Mouse (Mus musculus) embryonic stem cell, embryonic (primary cell): Measurements from ENCODE around the gene Wdr41.

Experiments
- CTCF ChIA-PET, 4 experiments: fragments of 300-600 bp in 2 of 4; fragments of 350-600 bp in 2 of 4; sonication (Branson Sonifier 250); formaldehyde crosslinking; loops; one replicate each; lab custom pipeline; 2022; ENCODE audit warnings: inconsistent platforms in 2 of 4; lab: Charles Lee
- POLR2A ChIA-PET, 4 experiments: fragments of 300-600 bp in 2 of 4; fragments of 350-600 bp in 2 of 4; sonication (Branson Sonifier 250); formaldehyde crosslinking; loops; one replicate each; lab custom pipeline; 2022; ENCODE audit warnings: antibody characterized with exemption in 4 of 4, inconsistent platforms in 1 of 4; lab: Charles Lee

Gene Wdr41

DNA sequence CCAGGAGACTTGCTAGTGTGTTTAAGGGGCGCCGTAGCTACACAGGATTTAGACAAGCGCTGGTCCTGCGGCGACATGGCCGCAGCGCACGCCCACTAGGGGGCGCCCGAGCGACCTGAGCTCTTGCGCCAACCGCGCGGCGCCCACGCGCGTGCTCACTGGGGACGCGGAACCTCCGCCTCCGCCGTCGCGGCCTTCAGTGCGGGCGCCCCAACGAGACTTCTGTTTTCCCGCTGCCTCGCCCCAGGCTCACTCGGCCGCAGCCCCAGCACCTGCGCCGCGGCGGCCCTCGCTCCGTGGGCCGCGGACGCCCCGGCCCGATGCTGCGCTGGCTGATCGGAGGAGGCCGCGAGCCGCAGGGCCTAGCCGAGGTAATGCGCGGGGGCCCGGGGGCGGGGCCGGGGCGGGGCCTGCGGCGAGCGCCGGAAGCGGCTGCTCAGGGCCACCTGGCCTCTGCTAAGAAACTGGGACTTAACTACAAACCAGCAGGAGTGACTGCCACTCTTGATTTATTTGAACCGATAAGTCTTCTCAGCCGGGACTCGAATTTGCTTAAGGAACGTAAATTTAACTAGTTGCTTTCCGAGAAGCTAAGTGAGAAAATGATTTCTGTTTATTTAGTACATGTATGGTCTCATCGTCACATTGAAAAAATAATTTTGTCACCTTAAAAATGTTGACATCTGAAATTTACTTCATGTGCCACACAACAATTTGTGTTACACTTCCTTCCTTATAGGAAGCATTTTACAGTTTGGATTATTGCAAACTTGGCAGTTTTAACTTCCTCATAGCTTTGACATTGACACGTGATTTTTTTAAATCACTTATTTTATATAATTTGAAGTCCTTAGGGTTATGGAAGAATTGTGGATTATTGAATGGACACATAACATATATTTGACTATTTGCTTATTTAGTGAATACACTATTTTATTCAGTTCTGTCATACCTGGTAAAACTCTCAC, at the start of gene Wdr41:
Gene Wdr41, plus strand, starts transcription at position 126 of the 968 bp plus-strand sequence.
- POLR2A ChIA-PET: interaction anchor here in 3 of 4 experiments (0.6 to 2.7 kb wide), 18 partner anchors 8 to 533 kb away, joined by 3 to 12 read pairs (median 4); partner anchors contain the start of gene Aggf1 (in 1 of the 3)
- CTCF ChIA-PET: interaction anchor here (0.5 to 1.7 kb wide), 24 partner anchors 10 to 1857 kb away, joined by 3 to 6 read pairs (median 3); no protein-coding TSS in a partner anchor

- ChIA-PET CTCF (interaction anchor here in 1 of 4 experiments (0.6 kb wide), 1 partner anchor 12 kb away, joined by 4 read pairs; no protein-coding TSS in a partner anchor), POLR2A (no interaction called here)
These were observed 48.1 kb upstream of the Wdr41 start for GRCm38 (mm10) chr13:94928086-94928485.

DNA sequence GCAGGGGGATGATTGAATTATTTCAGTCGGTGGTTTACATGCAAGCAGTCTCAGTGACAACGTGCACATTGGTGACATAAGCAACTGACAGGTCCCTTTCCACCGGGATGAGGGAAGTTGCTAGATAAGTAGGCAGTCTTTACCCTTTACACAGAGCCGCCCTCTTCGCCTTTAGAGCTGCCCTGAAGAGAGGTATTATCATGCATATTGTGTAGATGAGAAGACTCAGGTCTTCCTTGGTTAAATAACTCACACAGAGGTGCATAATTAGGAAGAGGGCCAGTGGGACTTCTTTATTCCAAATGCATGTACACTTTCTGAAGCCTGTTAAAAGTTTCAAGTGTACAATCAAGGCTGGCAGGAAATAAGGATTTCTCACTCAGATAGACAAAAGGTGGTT, 37.7 kb upstream of the Wdr41 start:
- ChIA-PET POLR2A (no interaction called here), CTCF (interaction anchor here in 3 of 4 experiments (0.5 to 0.6 kb wide), 3 partner anchors 52 to 91 kb away, joined by 3 to 4 read pairs (median 3); no protein-coding TSS in a partner anchor)

DNA sequence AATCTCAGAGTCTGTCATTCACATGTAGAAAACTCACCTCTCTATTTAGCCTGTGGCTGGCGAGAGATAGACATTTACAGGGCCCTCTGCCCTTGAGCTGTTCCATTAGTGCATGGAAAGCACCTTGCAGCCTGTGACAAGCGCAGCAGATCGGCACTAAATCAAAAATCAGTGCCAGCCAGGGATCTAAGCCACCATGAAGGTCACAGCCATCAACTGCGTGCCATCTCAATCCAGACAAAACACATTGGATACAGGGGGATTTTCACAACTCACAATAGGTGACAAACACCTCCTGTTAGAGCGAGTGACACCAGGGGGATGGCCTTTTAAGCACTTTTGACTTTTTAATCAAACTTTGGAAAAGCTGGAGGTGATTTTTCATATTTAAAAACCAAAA, 36.0 kb upstream of the Wdr41 start:
- ChIA-PET POLR2A (interaction anchor here in 1 of 4 experiments (1.8 kb wide), 1 partner anchor 92 kb away, joined by 3 read pairs; no protein-coding TSS in a partner anchor), CTCF (no interaction called here)

DNA sequence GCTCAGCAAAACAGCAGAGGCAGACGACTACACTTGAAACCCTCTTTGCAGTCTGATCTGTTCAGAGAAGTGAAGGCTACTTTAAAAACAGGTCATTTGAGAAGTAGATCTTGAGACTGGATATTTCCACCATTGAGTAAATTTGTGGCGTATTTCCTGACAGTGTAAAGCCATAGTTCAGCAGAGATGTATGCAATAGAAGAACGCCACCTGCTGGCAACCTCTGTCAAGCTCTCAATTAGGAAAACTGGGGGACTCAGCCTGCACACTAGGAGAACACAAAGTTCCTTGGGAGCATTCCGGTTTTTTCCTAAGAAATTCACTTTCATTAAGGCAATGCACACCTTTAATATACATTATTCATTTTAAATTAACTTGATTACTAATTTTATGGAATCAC, 34.9 kb upstream of the Wdr41 start:
- ChIA-PET CTCF (interaction anchor here (0.6 to 1.6 kb wide), 9 partner anchors 15 to 442 kb away, joined by 3 to 6 read pairs (median 4); no protein-coding TSS in a partner anchor), POLR2A (interaction anchor here in 1 of 4 experiments (1.1 to 1.8 kb wide), 2 partner anchors 93 to 281 kb away, joined by 3 read pairs; no protein-coding TSS in a partner anchor)

DNA sequence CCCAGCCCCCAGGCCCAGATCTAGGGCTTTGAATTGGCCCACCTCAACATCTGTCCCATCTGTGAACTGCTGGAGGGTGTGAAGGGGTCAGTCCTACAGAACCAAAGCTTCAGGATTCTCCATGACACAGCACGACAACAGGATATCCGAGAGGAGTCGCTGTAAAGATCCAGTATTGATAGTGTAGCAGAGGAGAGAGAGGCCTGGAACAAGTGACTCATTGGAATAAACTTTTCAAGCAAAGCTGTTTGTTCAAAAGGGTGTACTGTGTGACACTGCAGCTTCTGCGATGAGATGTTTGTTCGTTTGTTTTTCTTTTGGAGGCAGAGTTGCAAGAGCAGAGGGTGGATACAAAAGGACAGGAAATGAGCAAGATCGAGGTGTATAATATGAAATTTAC, 20.2 kb upstream of the Wdr41 start:
- CTCF ChIA-PET: interaction anchor here (0.6 to 1.4 kb wide), 10 partner anchors 14 to 501 kb away, joined by 3 to 4 read pairs (median 3); partner anchors contain the start of gene Wdr41 (in 2 of the 4)
- POLR2A ChIA-PET: no interaction called here

- ChIA-PET CTCF (interaction anchor here in 2 of 4 experiments (0.7 to 1.0 kb wide), 2 partner anchors 8 to 101 kb away, joined by 3 to 8 read pairs; no protein-coding TSS in a partner anchor), POLR2A (no interaction called here)
These were observed 18.2 kb upstream of the Wdr41 start for GRCm38 (mm10) chr13:94957965-94958364.

- ChIA-PET CTCF (no interaction called here), POLR2A (no interaction called here)
These were observed 6.1 kb upstream of the Wdr41 start for GRCm38 (mm10) chr13:94969992-94970553.

DNA sequence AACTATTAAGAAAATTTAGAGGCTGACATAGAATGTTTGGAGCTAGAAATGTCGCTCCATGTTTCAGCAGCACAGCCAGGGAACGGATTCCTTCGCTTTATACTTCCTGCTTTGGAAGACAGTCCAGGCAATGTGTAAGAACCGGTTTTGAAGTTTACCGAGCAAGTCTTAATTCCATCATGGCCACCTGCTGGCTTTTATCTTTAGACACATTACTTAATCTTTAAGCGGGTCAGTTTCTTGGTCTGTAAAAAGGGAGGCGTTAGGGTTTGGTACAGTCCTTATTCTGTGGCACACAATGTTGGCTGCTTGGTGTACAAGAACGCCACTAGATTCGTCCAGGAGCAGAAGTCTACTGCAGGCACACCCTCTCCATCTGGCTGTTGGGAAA, 321 bp upstream of the Wdr41 start:
- ChIA-PET CTCF (interaction anchor here (0.5 to 1.7 kb wide), 19 partner anchors 9 to 632 kb away, joined by 3 to 5 read pairs (median 3); no protein-coding TSS in a partner anchor), POLR2A (interaction anchor here in 3 of 4 experiments (0.6 to 2.7 kb wide), 16 partner anchors 9 to 532 kb away, joined by 3 to 12 read pairs (median 4); partner anchors contain the start of gene Aggf1 (in 1 of the 3))

DNA sequence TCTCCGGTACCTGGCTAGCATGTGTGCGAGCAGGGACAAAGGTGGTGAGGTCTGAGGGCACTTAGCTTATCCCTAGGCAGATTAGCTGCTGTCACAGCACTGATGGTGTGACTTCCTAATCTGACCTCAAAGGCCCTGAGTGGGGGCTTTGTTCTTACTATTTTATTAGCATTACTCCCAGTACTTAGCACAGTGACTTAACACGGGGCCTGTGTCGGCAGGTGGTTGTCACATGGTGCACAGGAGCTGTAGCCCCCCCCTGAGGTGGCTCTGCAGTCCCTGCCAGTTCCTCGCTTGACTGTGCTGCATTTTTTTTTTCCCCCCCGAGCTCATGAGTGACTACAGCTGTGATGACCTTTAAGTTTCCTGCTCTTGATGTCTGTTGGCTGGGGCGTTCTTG, 2.9 kb downstream of the Wdr41 start:
- ChIA-PET CTCF (interaction anchor here in 1 of 4 experiments (0.7 kb wide), 1 partner anchor 39 kb away, joined by 3 read pairs; no protein-coding TSS in a partner anchor), POLR2A (interaction anchor here in 1 of 4 experiments (0.8 kb wide), 1 partner anchor 523 kb away, joined by 4 read pairs; no protein-coding TSS in a partner anchor)

- ChIA-PET POLR2A (interaction anchor here in 1 of 4 experiments (0.6 to 1.1 kb wide), 3 partner anchors 20 to 325 kb away, joined by 3 to 4 read pairs (median 3); no protein-coding TSS in a partner anchor), CTCF (no interaction called here)
These were observed 14.4 kb downstream of the Wdr41 start for GRCm38 (mm10) chr13:94990516-94990915.

DNA sequence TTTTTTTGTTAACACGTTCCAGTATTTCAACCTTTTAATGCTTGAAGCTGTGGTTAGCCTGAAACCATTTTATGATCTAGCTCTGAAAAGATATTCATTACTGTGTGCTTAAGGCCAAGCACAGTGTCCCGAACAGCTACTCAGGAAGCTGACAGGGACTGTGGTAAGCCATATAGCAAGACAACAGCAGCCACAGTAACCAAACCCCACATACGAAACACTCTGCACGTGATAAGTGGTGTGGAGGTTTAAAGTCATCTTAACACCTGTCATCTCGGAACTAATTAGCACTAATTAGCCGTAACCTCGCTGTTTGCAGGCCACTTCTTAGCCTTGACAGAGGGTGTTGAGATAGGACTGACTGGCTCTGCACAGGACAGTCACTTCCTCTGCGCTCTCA, 31.1 kb downstream of the Wdr41 start:
- CTCF ChIA-PET: interaction anchor here in 2 of 4 experiments (0.5 to 0.6 kb wide), 2 partner anchors 12 to 1169 kb away, joined by 3 to 5 read pairs; no protein-coding TSS in a partner anchor
- POLR2A ChIA-PET: no interaction called here

GRCm38 (mm10) chr13:95009261-95009660, 33.1 kb downstream of the Wdr41 start:
- CTCF ChIA-PET: interaction anchor here in 3 of 4 experiments (0.6 to 0.9 kb wide), 3 partner anchors 68 to 539 kb away, joined by 3 to 15 read pairs (median 15); no protein-coding TSS in a partner anchor
- POLR2A ChIA-PET: no interaction called here

- POLR2A ChIA-PET: no interaction called here
- CTCF ChIA-PET: interaction anchor here in 1 of 4 experiments (0.6 kb wide), 1 partner anchor 36 kb away, joined by 3 read pairs; no protein-coding TSS in a partner anchor
These were observed 35.6 kb downstream of the Wdr41 start for GRCm38 (mm10) chr13:95011546-95012257.

DNA sequence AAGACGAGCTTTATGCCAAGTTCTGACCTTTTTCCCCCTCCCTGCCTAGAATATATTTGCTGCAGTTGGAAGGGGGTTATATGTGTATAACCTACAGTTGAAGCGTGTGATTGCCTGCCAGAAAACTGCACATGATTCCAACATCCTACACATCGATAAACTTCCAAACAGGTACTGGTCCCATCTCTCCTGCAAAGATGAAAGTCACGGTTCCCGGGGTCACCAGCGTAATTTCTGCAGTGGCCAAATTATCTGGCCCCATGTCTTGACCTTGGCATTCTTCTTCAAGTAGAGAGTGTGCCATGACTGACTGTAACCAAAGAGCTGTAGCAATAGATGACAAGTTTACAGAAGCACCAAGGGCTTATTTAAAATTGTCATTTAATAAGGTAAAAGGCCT, 41.1 kb downstream of the Wdr41 start:
- CTCF ChIA-PET: interaction anchor here in 3 of 4 experiments (0.5 to 2.1 kb wide), 12 partner anchors 15 to 454 kb away, joined by 3 to 13 read pairs (median 4); partner anchors contain the start of gene Wdr41 (in 1 of the 3)

GRCm38 (mm10) chr13:95017916-95018315, 41.8 kb downstream of the Wdr41 start:
- POLR2A ChIA-PET: interaction anchor here in 2 of 4 experiments (0.7 to 1.5 kb wide), 2 partner anchors 23 to 42 kb away, joined by 3 read pairs; partner anchors contain the start of gene Wdr41 (in 1 of the 2)
- CTCF ChIA-PET: interaction anchor here (0.5 to 2.1 kb wide), 24 partner anchors 14 to 1085 kb away, joined by 3 to 13 read pairs (median 4); partner anchors contain the start of gene Wdr41 (in 2 of the 4)

More for the DNA sequence above, 41.1 kb downstream of the Wdr41 start:
- POLR2A ChIA-PET: interaction anchor here in 1 of 4 experiments (0.7 kb wide), 1 partner anchor 41 kb away, joined by 3 read pairs; the partner anchor contains the start of gene Wdr41

GRCm38 (mm10) chr13:95019345-95019744, 43.2 kb downstream of the Wdr41 start:
- ChIA-PET CTCF (interaction anchor here in 3 of 4 experiments (0.5 to 2.0 kb wide), 7 partner anchors 12 to 496 kb away, joined by 3 to 13 read pairs (median 4); partner anchors contain the start of gene Wdr41 (in 1 of the 3)), POLR2A (interaction anchor here in 2 of 4 experiments (1.1 to 1.5 kb wide), 3 partner anchors 11 to 25 kb away, joined by 3 read pairs; no protein-coding TSS in a partner anchor)
